In genomic region chr9:76546714-76547113, GRCm38 (mm10) we compare ENCODE assay signal across 35 mouse cellular contexts. TPM values are rescaled to one million over a fixed set of nuclear protein-coding genes. Genes with fewer than 3 reads are reported as not detected.
DNase-seq lines count a peak whose midpoint lies in the region; ATAC-seq and TF ChIP-seq lines count a peak whose summit lies in the region.
"Had no signal": no experiment of that assay in that cellular context is flagged by ENCODE, and none has a peak within 500 bp of the region (broad histone marks: within the 10 kb centered on the region; RNA-seq: fewer than 3 reads in every experiment).

No protein-coding gene starts in this region.

- H3K4me2 ChIP-seq in forebrain, postnatal 0 days (ENCODE audit: low read depth): no peak overlapping the region
- H3K4me2 ChIP-seq in forebrain, embryonic 13.5 days: no peak overlapping the region
- H3K4me2 ChIP-seq: hindbrain, embryonic 12.5 days had no signal

- no peaks in the 10 kb centered on the region for H3K9me3 ChIP-seq in forebrain, postnatal 0 days (ENCODE audit: low read length)
- no peaks in the 10 kb centered on the region for H3K9me3 ChIP-seq in forebrain, embryonic 13.5 days (replicated peaks)
- no peaks in the 10 kb centered on the region for H3K9me3 ChIP-seq in embryonic facial prominence, embryonic 10.5 days
- H3K9me3 ChIP-seq: heart, embryonic 10.5 days; hindbrain, embryonic 12.5 days had no signal

- intact Hi-C loops in left cerebral cortex, postnatal 14 days (cut with DNase I): no loop called here

- H3K4me1 ChIP-seq in forebrain, postnatal 0 days (ENCODE audit: insufficient read depth): no peaks in the 10 kb centered on the region
- H3K4me1 ChIP-seq in forebrain, embryonic 13.5 days: no peaks in the 10 kb centered on the region
- no peaks in the 10 kb centered on the region for H3K4me1 ChIP-seq in embryonic facial prominence, embryonic 10.5 days
- H3K4me1 ChIP-seq: hindbrain, embryonic 12.5 days had no signal

- H3K27me3 ChIP-seq in forebrain, postnatal 0 days (ENCODE audit: insufficient read depth, low read length): no peaks in the 10 kb centered on the region
- no peaks in the 10 kb centered on the region for H3K27me3 ChIP-seq in forebrain, embryonic 13.5 days
- H3K27me3 ChIP-seq in embryonic facial prominence, embryonic 10.5 days (replicated peaks; ENCODE audit: low read depth, poor library complexity, severe bottlenecking): no peaks in the 10 kb centered on the region
- H3K27me3 ChIP-seq: hindbrain, embryonic 12.5 days had no signal

- WGBS in forebrain, postnatal 0 days: 47% methylated on average over 3 of the region's 3 CpGs
- 56% methylated on average over 3 of the region's 3 CpGs for WGBS in forebrain, embryonic 13.5 days
- WGBS in embryonic facial prominence, embryonic 10.5 days: 58% methylated on average over 3 of the region's 3 CpGs

- no peak overlapping the region for H3K4me3 ChIP-seq in forebrain, postnatal 0 days (ENCODE audit: low read depth, low read length)
- H3K4me3 ChIP-seq in forebrain, embryonic 13.5 days: no peak overlapping the region
- H3K4me3 ChIP-seq in embryonic facial prominence, embryonic 10.5 days: no peak overlapping the region
- H3K4me3 ChIP-seq: erythroblast, embryonic 14.5 days; heart, embryonic 10.5 days; hindbrain, embryonic 12.5 days; layer of hippocampus, adult 2 months had no signal

- no peaks in the 10 kb centered on the region for H3K36me3 ChIP-seq in forebrain, postnatal 0 days (ENCODE audit: insufficient read depth)
- no peaks in the 10 kb centered on the region for H3K36me3 ChIP-seq in forebrain, embryonic 13.5 days (ENCODE audit: poor library complexity, severe bottlenecking)
- no peaks in the 10 kb centered on the region for H3K36me3 ChIP-seq in embryonic facial prominence, embryonic 10.5 days (replicated peaks)
- H3K36me3 ChIP-seq: heart, embryonic 10.5 days; hindbrain, embryonic 12.5 days had no signal

- H3K9ac ChIP-seq in forebrain, postnatal 0 days: no peak overlapping the region
- no peak overlapping the region for H3K9ac ChIP-seq in forebrain, embryonic 13.5 days
- H3K9ac ChIP-seq: hindbrain, embryonic 12.5 days; liver, embryonic 14.5 days had no signal

- ATAC-seq in forebrain, postnatal 0 days: peak; percentile 64
- no peak for ATAC-seq in forebrain, embryonic 13.5 days
- ATAC-seq: activated CD4-positive, CD25-positive, alpha-beta regulatory T cell, adult 4 months had no signal

- no peak for DNase-seq in forebrain, postnatal 0 days
- peak; percentile 9 to 51 for DNase-seq in left cerebral cortex, postnatal 14 days (ENCODE audit: low spot score in 2 of 2)
- DNase-seq in left cerebral cortex, adult 9 months (ENCODE audit: low spot score in 2 of 2): no peak
- DNase-seq in Muller cell, postnatal 12 days (ENCODE audit: inconsistent ontology term): peak; percentile 38
- DNase-seq in brain, adult 2 months (ENCODE audit: low read depth, low spot score): peak; percentile 35
- DNase-seq in embryonic facial prominence, embryonic 10.5 days (ENCODE audit: low spot score): no peak
- DNase-seq: adrenal gland, adult 8-10 months; B cell, adult 2 months; cerebellum, adult 18-20 months; gastrocnemius, postnatal 25 days; heart, adult 11 months; heart, postnatal 36 days; kidney, adult 2 months; kidney, postnatal 36 days; liver; lung, adult 2 months; lung, postnatal 10 days; right cerebral cortex, postnatal 4 days; thymus, adult 18-20 months; thymus, postnatal 25 days had no signal

- H3K27ac ChIP-seq in forebrain, postnatal 0 days (ENCODE audit: low read depth, low read length): no peak overlapping the region
- H3K27ac ChIP-seq in forebrain, embryonic 13.5 days: no peak overlapping the region
- no peak overlapping the region for H3K27ac ChIP-seq in embryonic facial prominence, embryonic 10.5 days (replicated peaks)
- H3K27ac ChIP-seq: heart, embryonic 10.5 days; hindbrain, embryonic 12.5 days; layer of hippocampus, adult 2 months; liver, embryonic 14.5 days; macrophage; stomach, postnatal 0 days had no signal

- no peak for TF ChIP-seq CTCF in forebrain, postnatal 0 days (IDR thresholded peaks at IDR 0.05; ENCODE audit: low read depth)

RNA-seq across cellular contexts. Expression of gene Fam83b, which starts 20.2 kb away (rescaled TPM):
- total RNA-seq in forebrain, postnatal 0 days (2014; rRNA removed): 0.08 and 0.10 TPM in 2 replicates
- 0.04 and 0.18 TPM in 2 replicates for polyA plus RNA-seq in forebrain, postnatal 0 days (2015; fragmentation: Nextera tagmentation; extraction: Ambion mirVana)
- 0.05 TPM in 1 of 2 replicates, not detected in the other for polyA plus RNA-seq in forebrain, embryonic 13.5 days (2015; fragmentation: Nextera tagmentation; extraction: Ambion mirVana)
- under 1 TPM; 0.17 to 0.29 TPM for total RNA-seq in left cerebral cortex, postnatal 14 days (2021)
- 1.2 TPM in 2 replicates for polyA plus RNA-seq in embryonic facial prominence, embryonic 10.5 days (2016; fragmentation: Nextera tagmentation; extraction: Ambion mirVana)
- total RNA-seq: common myeloid progenitor, adult 5-6 weeks; gastrocnemius, adult 18-20 months; gastrocnemius, postnatal 25 days; megakaryocyte-erythroid progenitor cell, adult 5-6 weeks; monocyte, adult 5-6 weeks had no signal
- polyA plus RNA-seq: activated CD4-positive, CD25-positive, alpha-beta regulatory T cell, adult 4 months; erythroblast, embryonic 14.5 days; macrophage; neural tube, embryonic 14.5 days; spleen, adult 2 months had no signal

Comparison
In these comparisons a context has a peak if more than half of its experiments do, and no peak if none do; other contexts are left out.
1. DNase-seq: peak in left cerebral cortex, postnatal 14 days (2 of 2), Muller cell, postnatal 12 days (single experiment) and brain, adult 2 months (single experiment); none in forebrain, postnatal 0 days (single experiment), left cerebral cortex, adult 9 months (0 of 2) and embryonic facial prominence, embryonic 10.5 days (single experiment).